Mouse (Mus musculus) heart, embryonic 14.5 days (tissue): ENCODE measurements at regions not wholly inside any gene's neighbourhood (a gene's known extent, or its start where the extent isn't known, plus 50 kb on each side); places are given as distances from the start of the nearest gene placed in this dataset.

ENCODE experiments used
- ATAC-seq: fragments of 200-750 bp; cut with Nextera tagmentation; 2 replicates; pipeline ENCODE4 v1.8.0; 2017; ENCODE audit warnings: low read depth, moderate TSS enrichment; ENCODE audit not compliant: insufficient number of reproducible peaks, insufficient read depth, low FRiP score
- H3K27ac ChIP-seq, 2 experiments: fragments of 200-500 bp in 1 of 2; fragments of 300-500 bp in 1 of 2; sonication (generic) in 1 of 2; replicated peaks in 1 of 2; 2 replicates each; pipeline ENCODE4 v1.5.1; 2012 to 2014; ENCODE audit warnings: low read depth in 2 of 2, low read length in 2 of 2, control low read depth in 1 of 2, mild to moderate bottlenecking in 1 of 2, mixed read lengths in 1 of 2; ENCODE audit not compliant: control insufficient read depth in 1 of 2, insufficient read depth in 1 of 2
- H3K27me3 ChIP-seq: fragments of 300-500 bp; sonication (generic); 2 replicates; pipeline ENCODE4 v1.6.1; 2014; ENCODE audit warnings: mild to moderate bottlenecking, low read length, control low read depth; ENCODE audit not compliant: control insufficient read depth, insufficient read depth
- H3K36me3 ChIP-seq: fragments of 300-500 bp; sonication (generic); 2 replicates; pipeline ENCODE4 v1.6.1; 2014; ENCODE audit warnings: mild to moderate bottlenecking, control low read depth, low read length, mixed read lengths; ENCODE audit not compliant: control insufficient read depth, insufficient read depth
- H3K4me1 ChIP-seq, 2 experiments: fragments of 200-500 bp in 1 of 2; fragments of 300-500 bp in 1 of 2; sonication (generic) in 1 of 2; 2 replicates each; pipeline ENCODE4 v1.6.1; 2012 to 2014; ENCODE audit warnings: low read length in 2 of 2, control low read depth in 1 of 2, mixed read lengths in 1 of 2; ENCODE audit not compliant: control insufficient read depth in 2 of 2, insufficient read depth in 2 of 2
- H3K4me2 ChIP-seq: fragments of 300-500 bp; sonication (generic); 2 replicates; pipeline ENCODE4 v1.6.1; 2014; ENCODE audit warnings: mild to moderate bottlenecking, low read length
- H3K4me3 ChIP-seq, 2 experiments: fragments of 200-500 bp in 1 of 2; fragments of 300-500 bp in 1 of 2; sonication (generic) in 1 of 2; 2 replicates each; pipeline ENCODE4 v1.5.1; 2012 to 2014; ENCODE audit warnings: low read length in 2 of 2, mild to moderate bottlenecking in 2 of 2, control low read depth in 1 of 2, low read depth in 1 of 2, moderate library complexity in 1 of 2; ENCODE audit not compliant: control insufficient read depth in 1 of 2, insufficient read depth in 1 of 2
- H3K9ac ChIP-seq: fragments of 300-500 bp; sonication (generic); 2 replicates; pipeline ENCODE4 v1.6.1; 2014; ENCODE audit warnings: mild to moderate bottlenecking, low read length
- H3K9me3 ChIP-seq: fragments of 300-500 bp; sonication (generic); 2 replicates; pipeline ENCODE4 v1.6.1; 2016; ENCODE audit warnings: low read length, control low read depth; ENCODE audit not compliant: control insufficient read depth
- WGBS: fragments of 180-500 bp; shearing (Covaris S2); extraction: QIAGEN DNeasy Blood & Tissue Kit; methylation state at CpG from one replicate; pipeline ENCODE4 v1.1.7; 2014; 5-methylcytosine and 5-hydroxymethylcytosine counted together

GRCm38 (mm10) chr6:16064691-16065090 is 344.2 kb downstream of the Mdfic start:
- H3K4me1 ChIP-seq, result no peaks in the 10 kb centered on the region
- 88% methylated on average over 8 of the region's 8 CpGs for WGBS
- no peak overlapping the region for H3K27ac ChIP-seq

DNA sequence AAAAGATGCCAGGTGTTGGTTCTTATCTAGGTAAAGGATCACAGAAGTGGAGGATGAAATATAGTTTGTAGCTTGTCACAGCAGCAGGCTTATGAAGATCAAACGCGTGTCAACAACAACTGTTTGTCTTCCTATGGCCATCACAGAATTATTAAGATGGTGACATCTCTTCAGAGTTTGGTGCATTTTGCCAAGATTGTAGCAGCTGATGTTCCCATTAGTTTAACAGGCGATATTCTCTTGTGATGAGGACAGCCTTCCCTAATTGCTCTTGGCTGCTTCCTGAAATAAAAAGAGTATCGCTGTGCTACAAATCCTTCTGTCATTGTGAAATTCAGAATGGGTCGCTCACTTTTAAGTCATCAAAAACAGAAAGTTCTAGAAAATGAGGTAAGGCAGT is 344.7 kb downstream of the Mdfic start:
- H3K4me3 ChIP-seq, result no peak overlapping the region
- no peaks in the 10 kb centered on the region for H3K27me3 ChIP-seq
- no peaks in the 10 kb centered on the region for H3K36me3 ChIP-seq
- H3K27ac ChIP-seq, result no peak overlapping the region
- WGBS, result 90% methylated on average over 5 of the region's 5 CpGs
- no peak overlapping the region for H3K9ac ChIP-seq
- H3K4me2 ChIP-seq, result no peak overlapping the region
- no peak for ATAC-seq
- no peaks in the 10 kb centered on the region for H3K4me1 ChIP-seq
- H3K9me3 ChIP-seq, result no peaks in the 10 kb centered on the region

More at GRCm38 (mm10) chr6:16064691-16065090, 344.2 kb downstream of the Mdfic start:
- Histone ChIP-seq H3K4me2 (no peak overlapping the region), H3K36me3 (no peaks in the 10 kb centered on the region), H3K4me3 (no peak overlapping the region), H3K9ac (no peak overlapping the region), H3K9me3 (no peaks in the 10 kb centered on the region), H3K27me3 (no peaks in the 10 kb centered on the region)
- ATAC-seq, result no peak

DNA sequence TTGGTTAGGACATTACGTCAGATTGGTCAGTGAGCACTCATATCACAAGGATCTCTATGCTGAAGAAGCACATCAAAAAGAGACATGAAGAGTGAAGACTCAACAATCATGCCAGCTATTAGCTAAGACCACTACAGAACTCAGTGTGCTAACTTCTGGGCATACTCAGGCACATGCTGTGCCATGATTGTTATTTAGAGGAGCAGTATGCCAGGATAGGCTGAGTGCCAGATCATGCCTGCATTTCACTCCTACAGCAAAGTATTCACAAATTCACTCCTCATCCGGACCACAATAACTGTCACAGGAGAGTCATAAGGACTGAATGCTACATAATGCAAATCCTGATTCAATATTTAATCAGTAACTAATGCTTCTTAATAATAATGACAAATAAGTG is 355.8 kb downstream of the Mdfic start:
- Histone ChIP-seq H3K4me2 (no peak overlapping the region), H3K9me3 (no peaks in the 10 kb centered on the region), H3K27ac (no peak overlapping the region), H3K9ac (no peak overlapping the region), H3K27me3 (no peaks in the 10 kb centered on the region), H3K36me3 (no peaks in the 10 kb centered on the region), H3K4me1 (no peaks in the 10 kb centered on the region), H3K4me3 (no peak overlapping the region)
- ATAC-seq, result no peak
- 85% methylated on average over 2 of the region's 2 CpGs for whole genome bisulfite sequencing

DNA sequence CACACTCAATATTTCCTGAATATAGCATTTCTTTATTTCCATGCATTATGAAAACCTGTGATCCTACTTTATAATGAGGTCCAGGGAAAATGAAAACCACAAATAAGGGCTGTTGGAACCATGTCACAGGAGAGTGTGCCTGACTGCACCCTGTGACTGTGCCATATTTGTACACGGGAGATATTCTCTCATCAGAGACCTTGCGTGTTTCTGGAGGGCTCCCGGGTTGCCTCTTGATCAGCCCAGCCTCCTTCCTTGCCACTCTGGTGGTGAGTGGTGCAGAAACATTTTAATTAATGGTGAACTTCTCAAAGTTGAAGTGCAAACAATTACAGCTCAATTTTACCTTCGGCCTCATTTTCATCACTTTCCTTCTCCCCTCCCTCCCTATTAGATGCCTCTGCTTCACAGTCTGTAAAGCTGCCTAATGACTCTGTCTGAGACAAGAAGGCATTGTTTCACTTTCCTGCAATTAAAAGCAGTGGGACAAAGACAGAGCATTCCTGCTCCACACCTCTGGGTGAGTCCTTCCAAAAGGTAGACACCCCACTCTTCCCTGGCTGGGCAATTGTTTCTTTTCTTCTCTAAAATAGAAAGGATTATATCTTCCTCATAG is 356.8 kb downstream of the Mdfic start:
- Histone ChIP-seq H3K36me3 (no peaks in the 10 kb centered on the region), H3K4me3 (no peak overlapping the region), H3K27me3 (no peaks in the 10 kb centered on the region), H3K9ac (no peak overlapping the region), H3K4me2 (no peak overlapping the region), H3K27ac (no peak overlapping the region), H3K4me1 (no peaks in the 10 kb centered on the region), H3K9me3 (no peaks in the 10 kb centered on the region)
- no peak for ATAC-seq
- 79% methylated on average over 4 of the region's 4 CpGs for WGBS

DNA sequence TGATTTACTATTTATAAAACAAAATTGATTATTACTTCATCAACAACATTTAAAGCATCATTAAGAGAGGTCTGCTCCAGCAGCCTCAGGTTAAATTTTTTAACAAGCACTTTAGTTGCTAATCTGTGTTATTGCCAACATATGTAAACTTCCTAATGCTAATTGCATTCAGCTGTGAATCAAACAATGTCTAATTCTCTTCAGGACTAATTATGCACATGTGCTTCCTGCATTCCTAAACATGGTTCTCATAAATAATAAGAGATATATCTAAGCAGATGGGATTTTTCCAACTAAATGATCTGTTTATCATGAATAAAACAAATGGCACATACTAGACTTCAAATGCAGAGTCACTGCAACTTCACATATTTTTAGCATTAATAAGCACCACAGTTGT is 357.5 kb downstream of the Mdfic start:
- H3K27ac ChIP-seq, result no peak overlapping the region
- no peaks in the 10 kb centered on the region for H3K36me3 ChIP-seq
- H3K27me3 ChIP-seq, result no peaks in the 10 kb centered on the region
- no peak overlapping the region for H3K4me3 ChIP-seq
- no peak for ATAC-seq
- no peaks in the 10 kb centered on the region for H3K4me1 ChIP-seq
- no peak overlapping the region for H3K4me2 ChIP-seq
- H3K9me3 ChIP-seq, result no peaks in the 10 kb centered on the region
- no peak overlapping the region for H3K9ac ChIP-seq

DNA sequence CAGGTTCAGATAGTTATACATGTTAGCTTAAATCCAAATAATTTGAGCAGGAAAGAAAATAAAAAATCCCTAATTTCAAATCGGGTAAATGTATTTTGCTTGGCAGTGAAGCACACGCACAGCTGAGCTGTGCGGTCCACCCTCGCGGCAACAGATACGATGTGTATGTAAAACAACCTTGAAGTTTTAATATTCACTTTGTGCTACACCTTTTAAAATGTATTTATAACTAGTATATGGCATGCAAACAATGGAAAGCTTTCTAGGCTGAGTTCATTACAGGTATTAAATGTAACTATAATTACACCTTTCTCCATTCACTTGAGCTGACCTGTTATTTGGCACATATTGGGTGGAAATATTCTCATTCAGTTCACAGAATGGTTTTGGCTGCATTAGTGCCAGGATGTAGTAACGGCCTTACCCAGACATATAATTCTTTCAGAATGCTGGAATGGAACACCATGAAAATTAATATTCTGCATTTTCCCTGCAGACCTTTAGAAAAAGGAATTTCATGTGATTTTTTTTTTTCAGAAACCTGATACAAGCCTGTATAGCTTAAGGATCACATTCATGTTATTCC is 366.6 kb downstream of the Mdfic start:
- H3K36me3 ChIP-seq, result no peaks in the 10 kb centered on the region
- H3K9me3 ChIP-seq, result no peaks in the 10 kb centered on the region
- WGBS, result 87% methylated on average over 7 of the region's 7 CpGs
- no peaks in the 10 kb centered on the region for H3K27me3 ChIP-seq
- H3K9ac ChIP-seq, result no peak overlapping the region
- no peak overlapping the region for H3K27ac ChIP-seq
- H3K4me1 ChIP-seq, result no peaks in the 10 kb centered on the region
- H3K4me3 ChIP-seq, result no peak overlapping the region
- H3K4me2 ChIP-seq, result no peak overlapping the region
- no peak for ATAC-seq

DNA sequence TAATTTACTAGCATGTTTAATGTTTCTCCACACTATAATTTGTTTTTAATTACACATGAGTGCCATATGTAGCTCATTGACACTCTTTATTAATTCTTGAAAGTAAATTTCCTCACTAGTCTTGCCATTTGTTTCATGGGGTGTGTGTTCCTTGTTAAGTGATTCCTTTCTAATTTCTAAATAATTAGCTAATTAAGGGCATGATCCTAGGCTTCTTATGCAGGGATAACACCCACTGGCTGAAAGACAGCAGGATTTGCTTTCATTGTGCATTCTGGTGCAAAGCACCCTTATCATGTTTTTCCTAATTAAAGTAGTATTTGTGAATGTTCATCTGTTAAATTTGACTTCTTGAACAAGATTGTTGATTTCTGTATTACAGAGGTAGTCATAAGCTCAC is 378.3 kb downstream of the Mdfic start:
- Histone ChIP-seq H3K4me3 (no peak overlapping the region), H3K36me3 (no peaks in the 10 kb centered on the region), H3K4me1 (no peaks in the 10 kb centered on the region), H3K9me3 (no peaks in the 10 kb centered on the region), H3K27me3 (no peaks in the 10 kb centered on the region), H3K4me2 (no peak overlapping the region), H3K9ac (no peak overlapping the region), H3K27ac (no peak overlapping the region)
- no peak for ATAC-seq

DNA sequence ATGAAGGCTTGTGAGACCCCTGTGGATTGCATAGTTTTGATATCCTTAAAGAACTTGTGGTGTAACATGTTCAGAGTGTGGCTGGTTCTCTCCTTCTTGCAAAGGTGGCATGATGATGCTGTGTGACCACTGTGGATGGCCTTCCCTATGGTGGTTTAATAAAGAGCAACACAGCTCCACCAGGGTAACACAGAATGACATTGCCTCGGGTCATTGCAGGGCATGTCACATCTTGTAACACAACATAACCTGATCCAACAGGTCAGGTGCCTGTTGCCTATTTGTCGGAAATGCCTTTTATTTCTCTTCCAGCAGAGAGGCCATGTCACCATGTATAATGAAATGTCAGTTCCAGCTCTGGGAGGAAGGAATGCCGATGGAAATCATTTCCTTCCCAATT is 420.5 kb downstream of the Mdfic start:
- Histone ChIP-seq H3K4me1 (no peaks in the 10 kb centered on the region), H3K27me3 (no peaks in the 10 kb centered on the region), H3K27ac (no peak overlapping the region), H3K9ac (no peak overlapping the region), H3K9me3 (no peaks in the 10 kb centered on the region), H3K4me2 (no peak overlapping the region), H3K4me3 (no peak overlapping the region), H3K36me3 (no peaks in the 10 kb centered on the region)
- ATAC-seq, result no peak
- WGBS, result 73% methylated on average over 3 of the region's 3 CpGs
